Mouse (Mus musculus): Measurements from ENCODE around the gene Anapc11. TPM values are rescaled to one million over a fixed set of nuclear protein-coding genes. Genes with fewer than 3 reads are reported as not detected.

Anapc11 gene
- total RNA-seq, 2 experiments from 2014 or later, result 45.3 to 58.5 TPM

- peak; percentile 51 for DNase-seq
- H3K4me3 ChIP-seq, result peak overlapping the region; percentile 94
- intact Hi-C loops (cut with DNase I), result loop anchor here (1.0 kb wide), 1 partner anchor 15 kb away; no protein-coding TSS in a partner anchor
- peak overlapping the region; percentile 86 for H3K27ac ChIP-seq
- TF ChIP-seq CTCF (IDR thresholded peaks at IDR 0.05), result no peak
Measured at GRCm38 (mm10) chr11:120597240-120598235, 683 bp upstream of the Anapc11 start.

GRCm38 (mm10) chr11:120598990-120599549, 849 bp downstream of the Anapc11 start:
- Histone ChIP-seq H3K4me3 (peak overlapping the region; percentile 94), H3K27ac (peak overlapping the region; percentile 86)
- no peak for TF ChIP-seq CTCF (IDR thresholded peaks at IDR 0.05)
- intact Hi-C loops (cut with DNase I), result no loop called here
- no peak for DNase-seq

DNA sequence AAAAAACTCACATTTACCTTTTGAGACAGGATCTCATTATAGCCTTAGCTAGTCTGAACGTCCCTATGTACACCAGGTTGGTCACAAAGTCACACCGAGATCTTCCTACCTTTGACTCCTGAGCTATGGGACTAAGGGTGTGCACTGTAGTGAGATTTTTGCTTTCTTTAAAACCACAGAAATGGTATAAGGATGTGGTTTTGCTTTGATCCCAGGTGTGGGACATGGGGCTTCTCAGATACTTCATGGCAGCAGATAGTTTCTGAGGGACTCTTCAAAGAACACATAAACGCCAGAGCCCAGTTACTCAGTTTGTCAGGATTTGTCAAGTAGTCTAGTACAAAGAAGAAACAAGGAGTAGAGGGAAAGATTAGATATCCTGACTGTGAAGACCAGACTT, 2.5 kb downstream of the Anapc11 start:
- DNase-seq, result no peak
- H3K4me3 ChIP-seq, result no peak overlapping the region
- TF ChIP-seq CTCF (IDR thresholded peaks at IDR 0.05), result no peak
- intact Hi-C loops (cut with DNase I), result no loop called here
- no peak overlapping the region for H3K27ac ChIP-seq

GRCm38 (mm10) chr11:120603545-120603944, 5.3 kb downstream of the Anapc11 start:
- H3K4me3 ChIP-seq, result no peak overlapping the region
- TF ChIP-seq CTCF (IDR thresholded peaks at IDR 0.05), result no peak
- intact Hi-C loops (cut with DNase I), result no loop called here

DNA sequence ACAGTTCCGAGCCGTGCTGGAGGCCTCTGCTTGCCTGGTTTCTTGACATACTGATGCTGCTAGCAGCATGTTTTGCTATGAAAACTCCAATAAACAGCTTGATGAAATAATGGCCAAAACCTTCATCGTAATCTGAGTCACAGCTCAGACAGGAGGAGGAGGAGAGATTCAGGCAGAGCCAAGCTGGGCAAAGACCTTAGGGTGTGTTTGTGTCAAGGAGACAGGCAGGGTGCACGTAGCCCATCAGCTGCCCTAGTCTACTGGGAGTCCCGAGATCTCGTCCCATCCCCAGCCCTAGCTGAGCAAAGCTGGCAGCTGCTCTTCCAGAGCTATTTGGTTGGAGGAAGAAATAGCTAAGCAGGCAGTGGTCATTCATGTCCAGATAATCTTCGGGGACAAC, 7.4 kb downstream of the Anapc11 start:
- H3K27ac ChIP-seq, result no peak overlapping the region
- intact Hi-C loops (cut with DNase I), result no loop called here

More at GRCm38 (mm10) chr11:120603545-120603944, 5.3 kb downstream of the Anapc11 start:
- no peak for DNase-seq
- no peak overlapping the region for H3K27ac ChIP-seq

GRCm38 (mm10) chr11:120606764-120607163, 8.5 kb downstream of the Anapc11 start:
- no peak for DNase-seq
- intact Hi-C loops (cut with DNase I), result no loop called here
- no peak overlapping the region for H3K4me3 ChIP-seq
- no peak for TF ChIP-seq CTCF (IDR thresholded peaks at IDR 0.05)
- no peak overlapping the region for H3K27ac ChIP-seq

More for the DNA sequence above, 7.4 kb downstream of the Anapc11 start:
- H3K4me3 ChIP-seq, result no peak overlapping the region
- TF ChIP-seq CTCF (IDR thresholded peaks at IDR 0.05), result no peak
- DNase-seq, result no peak

- intact Hi-C loops (cut with DNase I), result no loop called here
- Histone ChIP-seq H3K27ac (no peak within 1 kb of the TSS), H3K4me3 (no peak within 1 kb of the TSS)
- DNase-seq, result no peak
- TF ChIP-seq CTCF (IDR thresholded peaks at IDR 0.05), result no peak
Measured at GRCm38 (mm10) chr11:120608241-120609034, 10.2 kb downstream of the Anapc11 start, which contains the start of gene Npb. Gene Npb (plus strand): TSS chr11:120608477.

GRCm38 (mm10) chr11:120609250-120609649, 11.0 kb downstream of the Anapc11 start:
- intact Hi-C loops (cut with DNase I), result no loop called here
- TF ChIP-seq CTCF (IDR thresholded peaks at IDR 0.05), result no peak
- DNase-seq, result no peak
- H3K27ac ChIP-seq, result no peak overlapping the region
- no peak overlapping the region for H3K4me3 ChIP-seq

DNA sequence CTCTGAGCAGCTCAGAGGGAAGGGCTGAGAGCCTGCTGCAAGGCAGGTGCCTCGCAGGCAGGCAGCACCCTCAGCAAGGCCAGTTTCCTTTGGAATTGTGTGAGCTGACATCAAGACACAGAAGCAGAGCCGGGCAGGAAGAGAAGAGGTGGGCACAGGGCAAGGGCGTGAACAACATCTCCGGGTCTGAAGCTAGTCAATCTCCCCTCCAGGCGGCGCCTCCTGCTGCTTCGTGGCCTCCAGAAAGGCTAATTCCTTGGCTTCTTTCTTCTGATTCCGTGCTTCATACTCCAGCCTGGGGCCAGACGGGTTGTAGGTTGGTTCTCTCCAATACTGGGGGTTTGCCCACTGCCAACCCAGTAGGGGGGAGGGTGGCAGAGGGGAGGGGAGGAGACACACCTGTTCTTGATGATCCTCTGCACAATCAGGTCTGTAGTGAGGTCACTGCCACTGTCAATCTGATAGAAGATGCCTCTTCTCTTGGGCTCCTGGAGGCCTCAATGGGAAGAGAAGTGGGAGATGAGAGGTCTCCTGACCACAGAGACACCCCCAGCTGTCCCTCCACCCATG, 12.3 kb downstream of the Anapc11 start:
- no peak for TF ChIP-seq CTCF (IDR thresholded peaks at IDR 0.05)
- H3K27ac ChIP-seq, result no peak overlapping the region
- no peak for DNase-seq
- intact Hi-C loops (cut with DNase I), result loop anchor here (5.0 kb wide), 1 partner anchor 33 kb away; no protein-coding TSS in a partner anchor
- no peak overlapping the region for H3K4me3 ChIP-seq

DNA sequence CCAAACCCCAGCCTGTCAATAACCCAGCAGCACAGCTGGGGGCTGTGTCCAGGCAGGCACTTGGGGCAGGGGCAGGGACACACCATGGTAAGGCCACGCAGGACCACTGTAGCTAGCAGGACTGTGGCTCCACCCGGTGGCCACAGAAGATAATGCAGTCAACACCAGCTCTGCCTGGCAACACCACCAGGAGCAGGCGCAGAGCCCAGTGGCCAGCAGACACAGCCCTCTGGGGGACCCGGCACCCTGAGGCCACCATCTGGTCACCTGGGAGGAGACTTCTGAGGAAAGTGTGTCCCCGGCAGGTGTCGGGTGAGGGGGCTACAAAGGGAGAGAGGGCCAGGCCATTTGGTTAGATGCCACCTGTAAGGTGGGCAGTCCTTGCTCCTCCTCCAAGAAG, 14.5 kb downstream of the Anapc11 start:
- intact Hi-C loops (cut with DNase I), result loop anchor here (1.0 to 5.0 kb wide), 3 partner anchors 35 to 123 kb away; no protein-coding TSS in a partner anchor
- H3K27ac ChIP-seq, result no peak overlapping the region
- peak; percentile 92 for TF ChIP-seq CTCF (IDR thresholded peaks at IDR 0.05)
- H3K4me3 ChIP-seq, result no peak overlapping the region
- peak; percentile 88 for DNase-seq

DNA sequence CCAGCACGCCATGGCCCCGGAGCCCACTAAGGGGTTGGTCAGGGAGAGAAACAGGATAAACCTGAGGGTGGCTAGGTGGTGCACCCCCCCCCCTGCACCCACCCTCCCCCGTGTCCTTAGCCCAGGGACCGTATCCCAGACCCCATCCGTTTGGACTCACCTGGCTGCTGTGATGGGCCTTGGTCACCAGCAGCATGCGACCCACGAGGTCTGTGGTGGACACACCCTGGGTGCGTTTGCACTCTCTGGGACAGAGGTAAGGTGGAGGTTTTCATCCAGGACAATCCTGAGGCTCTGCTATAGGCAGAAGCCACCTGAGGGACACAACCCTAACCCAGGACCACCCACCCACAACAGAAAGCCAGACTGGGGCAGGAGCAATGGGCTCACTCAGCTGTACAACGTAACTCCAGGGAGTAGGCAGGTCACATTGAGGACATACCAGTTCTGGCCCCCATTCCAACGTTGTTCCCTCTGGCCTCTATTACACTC, 15.3 kb downstream of the Anapc11 start:
- intact Hi-C loops (cut with DNase I), result loop anchor here (2.0 to 5.0 kb wide), 2 partner anchors 36 to 99 kb away; no protein-coding TSS in a partner anchor
- DNase-seq, result no peak
- Histone ChIP-seq H3K4me3 (no peak overlapping the region), H3K27ac (no peak overlapping the region)
- TF ChIP-seq CTCF (IDR thresholded peaks at IDR 0.05), result no peak

DNA sequence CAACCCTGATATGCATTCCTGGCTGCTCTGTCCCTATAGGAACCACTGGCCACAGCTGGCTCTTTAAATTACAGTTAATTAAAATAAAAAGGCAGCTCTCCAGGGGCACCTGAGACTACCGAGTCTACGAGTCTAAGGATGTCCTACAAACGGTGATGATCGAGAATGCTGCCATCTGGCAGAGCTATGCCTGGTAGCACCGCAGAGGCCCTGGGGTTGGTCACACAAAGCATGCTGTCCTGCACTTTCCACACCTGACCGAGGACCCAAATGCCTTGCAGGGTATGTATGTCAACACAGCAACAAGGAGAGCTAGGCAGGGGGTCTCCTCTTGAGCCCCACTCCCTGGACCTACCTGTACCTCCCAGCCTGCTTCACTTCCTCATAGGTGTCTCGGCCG, 15.8 kb downstream of the Anapc11 start:
- DNase-seq, result no peak
- TF ChIP-seq CTCF (IDR thresholded peaks at IDR 0.05), result no peak
- Histone ChIP-seq H3K4me3 (no peak overlapping the region), H3K27ac (0 out of 2 replicates have a peak overlapping the region, but pooled peaks have one; percentile 38)
- intact Hi-C loops (cut with DNase I), result loop anchor here (2.0 to 5.0 kb wide), 2 partner anchors 37 to 99 kb away; no protein-coding TSS in a partner anchor

Data from gastrocnemius, adult 2 months (tissue).